Mouse (Mus musculus): Measurements from ENCODE around the gene Gm49395. TPM values are rescaled to one million over a fixed set of nuclear protein-coding genes. Genes with fewer than 3 reads are reported as not detected.
A peak's percentile ranks its signal among the peaks of the same experiment; 100 is the strongest.

Gene Gm49395
- total RNA-seq, 4 experiments from 2014 or later, result 0.89 to 3.3 (median 1.8) TPM; not detected in 1

GRCm38 (mm10) chr13:114992260-114993014, 109.3 kb downstream of the Gm49395 start:
- DNase-seq (ENCODE audit: low spot score in 2 of 2), result peak; percentile 9 to 25

- no peak for DNase-seq (ENCODE audit: low spot score in 2 of 2)
These were observed 114.1 kb downstream of the Gm49395 start for GRCm38 (mm10) chr13:114987668-114988067.

- no peak for DNase-seq (ENCODE audit: low spot score in 2 of 2)
These were observed 114.6 kb downstream of the Gm49395 start for GRCm38 (mm10) chr13:114987161-114987560.

Other genes starting within 250 kb of the Gm49395 start
- under 1 TPM in 2 of 4 experiments, not detected in 2; 0.06 to 0.09 TPM for gene Itga2, start 169.8 kb downstream of the Gm49395 start, total RNA-seq (2022)
- 10 to 100 TPM; 21.8 to 22.8 (median 22.3) TPM for gene Pelo, start 11.7 kb downstream of the Gm49395 start, total RNA-seq (2022)
- 1 to 10 TPM; 4.9 to 6.1 (median 6.0) TPM for gene Itga1, start within 50 bp of the Gm49395 start, total RNA-seq (2022)

Data from layer of hippocampus, adult 8-10 months (tissue).